Comparison of ENCODE assay signal across 16 mouse cellular contexts in the genomic region with DNA sequence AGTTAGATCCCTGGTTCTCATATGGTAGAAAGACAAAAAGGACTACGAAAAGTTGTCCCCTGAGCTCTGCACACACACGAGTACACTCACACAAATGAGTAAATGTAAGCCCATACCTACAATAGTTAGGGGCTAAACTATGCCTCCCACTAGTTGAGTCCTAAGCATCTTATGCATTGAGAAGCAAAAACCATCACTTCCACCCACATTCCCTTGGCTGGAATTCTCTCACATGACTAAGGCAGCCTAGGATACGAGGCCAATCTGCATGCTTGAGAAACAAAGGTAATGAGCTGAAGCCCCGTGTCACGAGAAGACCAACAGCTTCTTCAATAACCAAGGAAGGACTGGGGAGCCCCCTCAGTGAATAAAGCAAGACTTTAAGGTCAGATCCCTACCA. TPM values are rescaled to one million over a fixed set of nuclear protein-coding genes. Genes with fewer than 3 reads are reported as not detected.
DNase-seq lines count a peak whose midpoint lies in the region; ATAC-seq and TF ChIP-seq lines count a peak whose summit lies in the region.
"Had no signal": no experiment of that assay in that cellular context is flagged by ENCODE, and none has a peak within 500 bp of the region (broad histone marks: within the 10 kb centered on the region; RNA-seq: fewer than 3 reads in every experiment).

No protein-coding gene starts in this region.

- no peak for ATAC-seq in hindbrain, embryonic 13.5 days (ENCODE audit: low FRiP score)
- ATAC-seq in neural tube, embryonic 11.5 days (ENCODE audit: insufficient read depth, low FRiP score, low TSS enrichment): peak; percentile 41; the same call in 1 of the 2 replicates
- no peak for ATAC-seq in neural tube, embryonic 15.5 days (ENCODE audit: low FRiP score)

- TF ChIP-seq CTCF in embryonic fibroblast, embryonic 13.5 days (IDR thresholded peaks at IDR 0.05; ENCODE audit: borderline replicate concordance, insufficient read depth, low read length): no peak

- no peak for TF ChIP-seq POLR2A in embryonic fibroblast, embryonic 13.5 days (IDR thresholded peaks at IDR 0.05; ENCODE audit: low read depth, low read length)

- H3K4me3 ChIP-seq in hindbrain, embryonic 10.5 days: no peak overlapping the region
- no peak overlapping the region for H3K4me3 ChIP-seq in hindbrain, embryonic 13.5 days
- H3K4me3 ChIP-seq in neural tube, embryonic 11.5 days (ENCODE audit: low read depth, low read length): no peak overlapping the region
- H3K4me3 ChIP-seq in neural tube, embryonic 15.5 days (replicated peaks): no peak overlapping the region
- no peak overlapping the region for H3K4me3 ChIP-seq in embryonic fibroblast, embryonic 13.5 days (ENCODE audit: insufficient read depth, low read length)
- H3K4me3 ChIP-seq: heart, embryonic 13.5 days had no signal

- WGBS in hindbrain, embryonic 10.5 days: 45% methylated on average over 5 of the region's 5 CpGs
- WGBS in hindbrain, embryonic 13.5 days: 24% methylated on average over 5 of the region's 5 CpGs
- WGBS in neural tube, embryonic 11.5 days: 40% methylated on average over 5 of the region's 5 CpGs
- WGBS in neural tube, embryonic 15.5 days: 23% methylated on average over 5 of the region's 5 CpGs

- DNase-seq in hindbrain, embryonic 10.5 days (ENCODE audit: low spot score): peak; percentile 53
- no peak for DNase-seq in neural tube, embryonic 11.5 days (ENCODE audit: low spot score)
- DNase-seq in right cerebral cortex, postnatal 25 days: peak; percentile 23
- no peak for DNase-seq in natural killer cell, adult 2 months (ENCODE audit: low spot score in 2 of 2)
- DNase-seq: adrenal gland, adult 2 months; cerebellum, adult 8-10 months; heart, postnatal 4 days; kidney, adult 11 months; kidney, postnatal 14 days; thymus, adult 2 months had no signal

- no peak overlapping the region for H3K9ac ChIP-seq in hindbrain, embryonic 13.5 days
- no peak overlapping the region for H3K9ac ChIP-seq in neural tube, embryonic 11.5 days (ENCODE audit: low read length)
- H3K9ac ChIP-seq in neural tube, embryonic 15.5 days (replicated peaks): no peak overlapping the region
- H3K9ac ChIP-seq: heart, embryonic 13.5 days had no signal

- no peak overlapping the region for H3K4me2 ChIP-seq in hindbrain, embryonic 13.5 days
- H3K4me2 ChIP-seq in neural tube, embryonic 11.5 days (ENCODE audit: low read depth): no peak overlapping the region
- no peak overlapping the region for H3K4me2 ChIP-seq in neural tube, embryonic 15.5 days
- H3K4me2 ChIP-seq: heart, embryonic 13.5 days; midbrain, embryonic 11.5 days had no signal

- no peak overlapping the region for H3K27ac ChIP-seq in hindbrain, embryonic 10.5 days
- H3K27ac ChIP-seq in hindbrain, embryonic 13.5 days: no peak overlapping the region
- no peak overlapping the region for H3K27ac ChIP-seq in neural tube, embryonic 11.5 days (ENCODE audit: low read depth, low read length)
- H3K27ac ChIP-seq in neural tube, embryonic 15.5 days (replicated peaks): no peak overlapping the region
- H3K27ac ChIP-seq in embryonic fibroblast, embryonic 13.5 days (ENCODE audit: insufficient read depth, low read length): peak overlapping the region; percentile 65; the same call in 1 of the 2 replicates
- H3K27ac ChIP-seq: heart, embryonic 13.5 days had no signal

- H3K9me3 ChIP-seq in hindbrain, embryonic 10.5 days: no peaks in the 10 kb centered on the region
- no peaks in the 10 kb centered on the region for H3K9me3 ChIP-seq in hindbrain, embryonic 13.5 days
- no peaks in the 10 kb centered on the region for H3K9me3 ChIP-seq in neural tube, embryonic 11.5 days (ENCODE audit: control insufficient read depth, low read length)
- H3K9me3 ChIP-seq in neural tube, embryonic 15.5 days (replicated peaks): no peaks in the 10 kb centered on the region
- H3K9me3 ChIP-seq: G1E; heart, embryonic 13.5 days had no signal

- H3K36me3 ChIP-seq in hindbrain, embryonic 10.5 days: no peaks in the 10 kb centered on the region
- no peaks in the 10 kb centered on the region for H3K36me3 ChIP-seq in hindbrain, embryonic 13.5 days
- H3K36me3 ChIP-seq in neural tube, embryonic 11.5 days (ENCODE audit: control insufficient read depth, insufficient read depth, low read length): no peaks in the 10 kb centered on the region
- H3K36me3 ChIP-seq in neural tube, embryonic 15.5 days: no peaks in the 10 kb centered on the region
- H3K36me3 ChIP-seq: G1E; heart, embryonic 13.5 days had no signal

- peaks cover 16% of the 10 kb centered on the region for H3K27me3 ChIP-seq in hindbrain, embryonic 10.5 days (ENCODE audit: insufficient read depth, poor library complexity, severe bottlenecking)
- H3K27me3 ChIP-seq in hindbrain, embryonic 13.5 days: peaks cover 30% of the 10 kb centered on the region
- H3K27me3 ChIP-seq in neural tube, embryonic 11.5 days (ENCODE audit: control insufficient read depth, insufficient read depth, low read length): no peaks in the 10 kb centered on the region
- no peaks in the 10 kb centered on the region for H3K27me3 ChIP-seq in neural tube, embryonic 15.5 days (replicated peaks)

- H3K4me1 ChIP-seq in hindbrain, embryonic 10.5 days (replicated peaks): peaks cover 18% of the 10 kb centered on the region
- H3K4me1 ChIP-seq in hindbrain, embryonic 13.5 days (replicated peaks): peaks cover 18% of the 10 kb centered on the region
- H3K4me1 ChIP-seq in neural tube, embryonic 11.5 days (ENCODE audit: control insufficient read depth, insufficient read depth, low read length): 0 out of 2 replicates have a peak, but pooled peaks cover 6% of the 10 kb centered on the region
- peaks cover 5% of the 10 kb centered on the region for H3K4me1 ChIP-seq in neural tube, embryonic 15.5 days
- 0 out of 2 replicates have a peak, but pooled peaks cover 4% of the 10 kb centered on the region for H3K4me1 ChIP-seq in embryonic fibroblast, embryonic 13.5 days (ENCODE audit: control insufficient read depth, insufficient read depth, low read length)
- H3K4me1 ChIP-seq: heart, embryonic 13.5 days had no signal

RNA-seq across cellular contexts. Expression of a gene that starts 35.9 kb away (rescaled TPM):
- 10.0 and 13.9 TPM in 2 replicates for polyA plus RNA-seq in hindbrain, embryonic 10.5 days (2016; fragmentation: Nextera tagmentation; extraction: Ambion mirVana)
- 38.4 and 41.7 TPM in 2 replicates for polyA plus RNA-seq in hindbrain, embryonic 13.5 days (2015; fragmentation: Nextera tagmentation; extraction: Ambion mirVana)
- polyA plus RNA-seq in neural tube, embryonic 11.5 days (2014; fragmentation: Nextera tagmentation; extraction: Ambion mirVana): 25.6 and 27.6 TPM in 2 replicates
- polyA plus RNA-seq in neural tube, embryonic 15.5 days (2015; fragmentation: Nextera tagmentation; extraction: Ambion mirVana): 48.8 and 62.8 TPM in 2 replicates
- polyA plus RNA-seq in embryonic fibroblast, embryonic 13.5 days (2011; ENCODE audit: insufficient read length, low read depth, missing spikeins): 8.5 and 11.3 TPM in 2 replicates

Comparison
In these comparisons a context has a peak if more than half of its experiments do, and no peak if none do; other contexts are left out.
1. DNase-seq: peak in hindbrain, embryonic 10.5 days (single experiment) and right cerebral cortex, postnatal 25 days (single experiment); none in neural tube, embryonic 11.5 days (single experiment) and natural killer cell, adult 2 months (0 of 2).